Mouse (Mus musculus): Measurements from ENCODE around the gene Paqr6. TPM values are rescaled to one million over a fixed set of nuclear protein-coding genes. Genes with fewer than 3 reads are reported as not detected.

Gene Paqr6
- polyA plus RNA-seq (2014; fragmentation: Nextera tagmentation; extraction: Ambion mirVana), result 0.15 and 0.29 TPM in 2 replicates

GRCm38 (mm10) chr3:88364337-88364736, at the start of gene Paqr6:
TSS of gene Paqr6 (plus strand) at chr3:88364584.
- Histone ChIP-seq H3K4me3 (ENCODE audit: low read depth, low read length) (no peak within 1 kb of the TSS), H3K27me3 (ENCODE audit: control insufficient read depth, insufficient read depth, low read length) (peaks cover 14% of the 10 kb centered on the region), H3K9ac (ENCODE audit: low read length) (no peak within 1 kb of the TSS), H3K27ac (ENCODE audit: low read depth, low read length) (no peak within 1 kb of the TSS), H3K9me3 (ENCODE audit: control insufficient read depth, low read length) (no peaks in the 10 kb centered on the region), H3K4me1 (ENCODE audit: control insufficient read depth, insufficient read depth, low read length) (no peaks in the 10 kb centered on the region), H3K4me2 (no peak within 1 kb of the TSS), H3K36me3 (ENCODE audit: control insufficient read depth, insufficient read depth, low read length) (peaks cover 21% of the 10 kb centered on the region)
- WGBS, result 1% methylated on average over 16 of the region's 16 CpGs
- DNase-seq (ENCODE audit: low spot score, missing footprints) (no peak), ATAC-seq (ENCODE audit: low FRiP score) (no peak)

DNA sequence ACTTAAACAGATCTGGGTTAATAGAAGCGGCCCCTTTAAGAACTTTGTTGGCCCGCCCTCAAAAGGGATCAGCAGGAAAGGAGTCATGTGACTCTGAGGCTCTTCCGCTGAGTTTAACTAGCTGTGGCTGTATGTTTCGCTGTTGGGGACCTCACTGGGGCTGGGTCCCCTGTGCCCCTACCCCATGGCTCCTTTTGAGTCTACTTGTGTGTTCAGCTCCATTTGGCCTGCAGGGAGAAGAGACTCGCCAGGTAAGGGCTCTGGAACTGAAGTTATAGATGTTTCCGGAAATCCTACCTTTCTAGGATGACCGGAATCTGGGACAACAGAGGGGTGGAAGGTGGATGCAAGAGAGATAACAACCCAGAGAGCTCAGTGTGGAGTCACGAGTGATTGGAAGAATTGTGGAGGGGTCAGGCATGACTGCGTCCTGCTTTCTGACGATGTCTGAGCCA, 39.4 kb upstream of the Paqr6 start, which contains the start of gene Glmp:
Glmp (plus strand) TSS at position 73 of the 455 bp plus-strand sequence.
- peaks cover 27% of the 10 kb centered on the region for H3K36me3 ChIP-seq (ENCODE audit: control insufficient read depth, insufficient read depth, low read length)
- 3% methylated on average over 10 of the region's 10 CpGs for WGBS

GRCm38 (mm10) chr3:88328956-88329355, 35.4 kb upstream of the Paqr6 start:
- no peak for ATAC-seq (ENCODE audit: low FRiP score)
- H3K27ac ChIP-seq (ENCODE audit: low read depth, low read length), result no peak overlapping the region
- no peaks in the 10 kb centered on the region for H3K27me3 ChIP-seq (ENCODE audit: control insufficient read depth, insufficient read depth, low read length)
- WGBS, result 88% methylated on average over 5 of the region's 5 CpGs
- no peak overlapping the region for H3K9ac ChIP-seq (ENCODE audit: low read length)
- no peak overlapping the region for H3K4me3 ChIP-seq (ENCODE audit: low read depth, low read length)
- peaks cover 7% of the 10 kb centered on the region for H3K4me1 ChIP-seq (ENCODE audit: control insufficient read depth, insufficient read depth, low read length)
- no peaks in the 10 kb centered on the region for H3K9me3 ChIP-seq (ENCODE audit: control insufficient read depth, low read length)
- no peaks in the 10 kb centered on the region; the same call in 1 of the 2 replicates for H3K36me3 ChIP-seq (ENCODE audit: control insufficient read depth, insufficient read depth, low read length)
- no peak for DNase-seq (ENCODE audit: low spot score, missing footprints)
- no peak overlapping the region for H3K4me2 ChIP-seq

More for the DNA sequence above, 39.4 kb upstream of the Paqr6 start, which contains the start of gene Glmp:
- Histone ChIP-seq H3K9me3 (ENCODE audit: control insufficient read depth, low read length) (no peaks in the 10 kb centered on the region), H3K4me2 (peak within 1 kb of the TSS; percentile 85), H3K4me1 (ENCODE audit: control insufficient read depth, insufficient read depth, low read length) (peaks cover 7% of the 10 kb centered on the region), H3K27ac (ENCODE audit: low read depth, low read length) (no peak within 1 kb of the TSS), H3K27me3 (ENCODE audit: control insufficient read depth, insufficient read depth, low read length) (no peaks in the 10 kb centered on the region), H3K4me3 (ENCODE audit: low read depth, low read length) (peak within 1 kb of the TSS; percentile 71), H3K9ac (ENCODE audit: low read length) (peak within 1 kb of the TSS; percentile 78)
- ATAC-seq (ENCODE audit: low FRiP score), result peak; percentile 82
- DNase-seq (ENCODE audit: low spot score, missing footprints), result peak; percentile 94

DNA sequence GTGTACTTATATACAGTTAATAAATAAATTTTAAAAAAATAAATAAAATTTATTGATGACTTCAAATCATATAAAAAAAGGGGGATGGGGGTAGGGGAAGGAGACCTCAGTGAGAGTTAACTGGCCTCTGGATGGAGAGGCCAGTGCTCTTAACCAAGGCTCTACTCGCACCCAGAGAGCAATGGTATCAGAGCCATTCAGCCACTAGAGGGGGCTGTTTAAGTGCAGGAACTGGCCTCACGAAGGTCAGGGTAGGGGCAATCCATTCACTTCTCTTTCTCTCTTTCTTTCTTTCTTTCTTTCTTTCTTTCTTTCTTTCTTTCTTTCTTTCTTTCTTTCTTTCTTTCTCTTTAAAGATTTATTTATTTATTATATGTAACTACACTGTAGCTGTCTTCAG, 33.1 kb upstream of the Paqr6 start:
- Histone ChIP-seq H3K9me3 (ENCODE audit: control insufficient read depth, low read length) (no peaks in the 10 kb centered on the region), H3K27me3 (ENCODE audit: control insufficient read depth, insufficient read depth, low read length) (no peaks in the 10 kb centered on the region), H3K36me3 (ENCODE audit: control insufficient read depth, insufficient read depth, low read length) (no peaks in the 10 kb centered on the region; the same call in 1 of the 2 replicates), H3K9ac (ENCODE audit: low read length) (no peak overlapping the region), H3K4me3 (ENCODE audit: low read depth, low read length) (no peak overlapping the region), H3K4me1 (ENCODE audit: control insufficient read depth, insufficient read depth, low read length) (peaks cover 4% of the 10 kb centered on the region), H3K27ac (ENCODE audit: low read depth, low read length) (no peak overlapping the region), H3K4me2 (no peak overlapping the region)
- DNase-seq (ENCODE audit: low spot score, missing footprints) (no peak), ATAC-seq (ENCODE audit: low FRiP score) (no peak)
- 25% methylated on average over 2 of the region's 2 CpGs for WGBS

DNA sequence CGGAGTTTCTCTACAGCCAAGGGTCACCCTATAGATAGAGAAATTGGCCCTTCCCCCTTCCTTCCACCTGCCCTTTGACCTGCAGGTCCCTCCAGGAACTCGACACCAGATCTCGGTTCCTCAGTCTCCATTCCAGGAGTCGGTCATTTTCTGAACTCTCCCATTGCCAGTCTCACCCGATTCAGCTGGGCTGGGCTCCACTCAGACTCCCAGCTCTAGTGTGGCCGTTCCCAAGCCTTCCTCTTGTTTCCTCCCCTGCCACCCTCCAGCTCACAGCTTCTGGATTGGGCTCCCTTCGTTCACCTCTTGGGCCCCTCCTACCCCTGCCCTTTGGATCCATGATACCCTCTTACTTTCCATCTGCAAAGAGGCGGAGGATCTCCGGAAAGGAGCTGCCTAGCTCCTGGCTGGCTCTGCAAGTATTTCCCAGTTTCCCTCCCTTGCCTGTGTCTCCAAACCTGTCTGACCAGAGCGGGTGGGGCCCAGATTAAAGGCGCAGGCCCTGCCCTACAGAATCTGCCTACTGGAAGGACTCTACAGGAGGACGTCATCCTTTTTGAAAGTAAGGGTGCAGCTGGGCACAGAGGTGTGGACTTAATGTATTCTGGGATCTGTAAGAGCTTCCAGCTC, 30.2 kb upstream of the Paqr6 start:
- Histone ChIP-seq H3K27ac (ENCODE audit: low read depth, low read length) (no peak overlapping the region), H3K9ac (ENCODE audit: low read length) (no peak overlapping the region), H3K4me1 (ENCODE audit: control insufficient read depth, insufficient read depth, low read length) (peaks cover 10% of the 10 kb centered on the region), H3K4me3 (ENCODE audit: low read depth, low read length) (no peak overlapping the region), H3K4me2 (no peak overlapping the region), H3K36me3 (ENCODE audit: control insufficient read depth, insufficient read depth, low read length) (no peaks in the 10 kb centered on the region; the same call in 1 of the 2 replicates), H3K27me3 (ENCODE audit: control insufficient read depth, insufficient read depth, low read length) (no peaks in the 10 kb centered on the region), H3K9me3 (ENCODE audit: control insufficient read depth, low read length) (no peaks in the 10 kb centered on the region)
- DNase-seq (ENCODE audit: low spot score, missing footprints) (no peak), ATAC-seq (ENCODE audit: low FRiP score) (no peak)
- 61% methylated on average over 12 of the region's 12 CpGs for WGBS

GRCm38 (mm10) chr3:88334902-88335435, 29.4 kb upstream of the Paqr6 start:
- ATAC-seq (ENCODE audit: low FRiP score) (no peak), DNase-seq (ENCODE audit: low spot score, missing footprints) (no peak)
- Histone ChIP-seq H3K9ac (ENCODE audit: low read length) (peak overlapping the region; percentile 97), H3K36me3 (ENCODE audit: control insufficient read depth, insufficient read depth, low read length) (no peaks in the 10 kb centered on the region), H3K27me3 (ENCODE audit: control insufficient read depth, insufficient read depth, low read length) (no peaks in the 10 kb centered on the region), H3K9me3 (ENCODE audit: control insufficient read depth, low read length) (no peaks in the 10 kb centered on the region), H3K4me3 (ENCODE audit: low read depth, low read length) (peak overlapping the region; percentile 84), H3K4me1 (ENCODE audit: control insufficient read depth, insufficient read depth, low read length) (peaks cover 10% of the 10 kb centered on the region), H3K27ac (ENCODE audit: low read depth, low read length) (no peak overlapping the region), H3K4me2 (peak overlapping the region; percentile 71)
- 38% methylated on average over 3 of the region's 3 CpGs for WGBS

- ATAC-seq (ENCODE audit: low FRiP score) (peak; percentile 61), DNase-seq (ENCODE audit: low spot score, missing footprints) (peak; percentile 87)
- Histone ChIP-seq H3K4me1 (ENCODE audit: control insufficient read depth, insufficient read depth, low read length) (peaks cover 10% of the 10 kb centered on the region), H3K27ac (ENCODE audit: low read depth, low read length) (peak overlapping the region; percentile 86), H3K27me3 (ENCODE audit: control insufficient read depth, insufficient read depth, low read length) (no peaks in the 10 kb centered on the region), H3K9ac (ENCODE audit: low read length) (peak overlapping the region; percentile 97), H3K4me2 (peak overlapping the region; percentile 71), H3K4me3 (ENCODE audit: low read depth, low read length) (peak overlapping the region; percentile 84), H3K36me3 (ENCODE audit: control insufficient read depth, insufficient read depth, low read length) (no peaks in the 10 kb centered on the region), H3K9me3 (ENCODE audit: control insufficient read depth, low read length) (no peaks in the 10 kb centered on the region)
- 1% methylated on average over 27 of the region's 27 CpGs for WGBS
These were observed 28.8 kb upstream of the Paqr6 start for GRCm38 (mm10) chr3:88335436-88336053.

DNA sequence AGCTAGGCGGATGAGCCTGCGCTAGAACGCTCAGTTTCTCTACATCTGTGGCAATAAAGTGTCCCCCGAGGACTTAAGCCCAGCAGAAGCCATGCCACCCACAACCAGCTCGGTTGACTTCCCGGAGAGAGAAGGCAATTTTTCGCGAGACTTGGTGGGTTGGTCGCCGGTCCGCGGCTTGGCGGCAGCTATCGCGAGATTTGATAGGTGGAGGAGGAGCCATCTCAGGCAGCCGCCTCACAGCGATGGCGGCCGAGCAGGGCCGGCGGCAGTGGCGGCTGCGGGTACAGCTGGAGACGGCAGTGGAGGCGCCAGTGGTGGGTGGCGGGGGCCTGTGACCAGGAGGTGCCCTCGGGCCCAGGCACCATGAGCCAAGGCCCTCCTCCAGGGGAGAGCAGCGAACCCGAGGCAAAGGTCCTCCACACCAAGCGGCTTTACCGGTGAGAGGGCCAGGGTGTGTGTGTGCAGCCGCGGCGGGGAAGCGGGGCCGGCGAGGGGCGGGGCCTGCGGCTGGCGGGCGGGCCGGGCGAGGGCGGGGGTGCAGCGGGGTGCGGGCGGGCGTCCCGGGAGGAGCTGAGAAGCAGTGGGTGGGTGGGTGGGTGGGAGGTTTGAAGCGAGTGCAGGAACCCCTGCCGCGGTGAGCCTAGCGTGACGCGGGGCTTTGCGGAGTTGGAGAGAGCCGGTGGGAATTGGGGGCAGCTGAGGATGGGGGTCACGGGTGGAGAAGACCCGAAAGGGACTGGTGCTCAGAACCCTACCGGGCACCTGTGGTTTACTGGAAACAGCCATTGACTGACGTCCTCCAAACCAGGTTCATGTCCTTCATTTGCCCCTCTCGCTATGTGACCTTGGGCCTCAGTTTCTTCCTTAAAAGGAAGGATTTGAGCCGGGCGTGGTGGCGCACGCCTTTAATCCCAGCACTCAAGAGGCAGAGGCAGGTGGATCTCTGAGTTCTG, 28.0 kb upstream of the Paqr6 start, which contains the start of the genes Tmem79 and Smg5:
Tmem79 (minus strand) TSS at position 91 of the 956 bp plus-strand sequence.
Smg5 (plus strand) TSS at position 203 of the 956 bp plus-strand sequence.
- Histone ChIP-seq H3K4me1 (ENCODE audit: control insufficient read depth, insufficient read depth, low read length) (peaks cover 10% of the 10 kb centered on the region), H3K9ac (ENCODE audit: low read length) (peak within 1 kb of the TSS; percentile 97), H3K27ac (ENCODE audit: low read depth, low read length) (peak within 1 kb of the TSS; percentile 86), H3K36me3 (ENCODE audit: control insufficient read depth, insufficient read depth, low read length) (no peaks in the 10 kb centered on the region), H3K4me3 (ENCODE audit: low read depth, low read length) (peak within 1 kb of the TSS; percentile 84), H3K27me3 (ENCODE audit: control insufficient read depth, insufficient read depth, low read length) (no peaks in the 10 kb centered on the region), H3K4me2 (peak within 1 kb of the TSS; percentile 71), H3K9me3 (ENCODE audit: control insufficient read depth, low read length) (no peaks in the 10 kb centered on the region)
- DNase-seq (ENCODE audit: low spot score, missing footprints) (peak; percentile 99), ATAC-seq (ENCODE audit: low FRiP score) (peak; percentile 95)
- 3% methylated on average over 53 of the region's 66 CpGs for WGBS
